Mouse (Mus musculus) heart, postnatal 10 days (tissue): Measurements from ENCODE around the gene Bdh2. TPM values are rescaled to one million over a fixed set of nuclear protein-coding genes. Genes with fewer than 3 reads are reported as not detected.

Source experiments
- total RNA-seq, 2 experiments: library from RNA; stranded (reverse); gene quantifications; 2 replicates each; pipeline ENCODE4 v1.2.3; 2021

Bdh2 gene
- total RNA-seq, 2 experiments from 2014 or later = 5.1 to 6.6 TPM

Other genes with a start within 250 kb of the Bdh2 start
- gene Cenpe, start 68.7 kb upstream of the Bdh2 start, total RNA-seq = 1 to 10 TPM; 7.3 to 7.7 TPM
- gene Slc9b2, start 26.5 kb downstream of the Bdh2 start, total RNA-seq = under 1 TPM; 0.20 to 0.43 TPM
- gene Slc9b1, start 66.8 kb downstream of the Bdh2 start, total RNA-seq = under 1 TPM; 0.45 to 0.60 TPM
- gene Cisd2, start 142.7 kb downstream of the Bdh2 start, total RNA-seq = 10 to 100 TPM; 38.5 to 41.7 TPM
- 100 to 1,000 TPM; 358 to 365 TPM for gene Ube2d3, start 156.9 kb downstream of the Bdh2 start, total RNA-seq
- gene Manba, start 204.4 kb downstream of the Bdh2 start, total RNA-seq = 10 to 100 TPM; 22.5 to 26.8 TPM